Mouse (Mus musculus) lung, postnatal 0 days (tissue): ENCODE measurements at regions not wholly inside any gene's neighbourhood (a gene's known extent, or its start where the extent isn't known, plus 50 kb on each side); places are given as distances from the start of the nearest gene placed in this dataset.

ENCODE experiments used
- CTCF ChIP-seq: IDR thresholded peaks from 2 replicates; pipeline ENCODE4 v1.5.1; 2016; ENCODE audit warnings: antibody characterized with exemption, mild to moderate bottlenecking
- EP300 ChIP-seq: IDR thresholded peaks from 2 replicates; pipeline ENCODE4 v1.6.1; 2016; ENCODE audit warnings: antibody characterized with exemption, mild to moderate bottlenecking, control low read depth

- TF ChIP-seq EP300 (no peak), CTCF (no peak)
Observed at GRCm38 (mm10) chr15:62120735-62121134, 1197.9 kb upstream of the A1bg start.
